Mouse (Mus musculus) brown adipose tissue, adult 24 weeks (tissue): ENCODE measurements at regions not wholly inside any gene's neighbourhood (a gene's known extent, or its start where the extent isn't known, plus 50 kb on each side); places are given as distances from the start of the nearest gene placed in this dataset.

Source experiments
- H3K27ac ChIP-seq: fragments of 200-500 bp; replicated peaks from 2 replicates; pipeline ENCODE4 v1.5.1; 2012; ENCODE audit warnings: low read depth, mild to moderate bottlenecking, low read length
- H3K4me1 ChIP-seq: fragments of 200-500 bp; 2 replicates; pipeline ENCODE4 v1.6.1; 2012; ENCODE audit warnings: low read length, mixed read lengths; ENCODE audit not compliant: control insufficient read depth, insufficient read depth, insufficient read length
- H3K4me3 ChIP-seq: fragments of 200-500 bp; 2 replicates; pipeline ENCODE4 v1.5.1; 2012; ENCODE audit warnings: low read depth, mild to moderate bottlenecking, low read length, moderate library complexity; ENCODE audit not compliant: insufficient read depth

- peak overlapping the region; percentile 90 for H3K27ac ChIP-seq
- peaks cover 4% of the 10 kb centered on the region; the same call in 1 of the 2 replicates for H3K4me1 ChIP-seq
- peak overlapping the region; percentile 66 for H3K4me3 ChIP-seq
Observed at GRCm38 (mm10) chr6:93066553-93067376, 123.5 kb upstream of the Adamts9 start.

- peak overlapping the region; percentile 66 for H3K4me3 ChIP-seq
- H3K4me1 ChIP-seq, result peaks cover 4% of the 10 kb centered on the region; the same call in 1 of the 2 replicates
- H3K27ac ChIP-seq, result peak overlapping the region; percentile 90
Observed at GRCm38 (mm10) chr6:93065917-93066552, 122.7 kb upstream of the Adamts9 start.

GRCm38 (mm10) chr6:93065366-93065765 lies 122.1 kb upstream of the Adamts9 start:
- Histone ChIP-seq H3K4me1 (peaks cover 4% of the 10 kb centered on the region; the same call in 1 of the 2 replicates), H3K4me3 (no peak overlapping the region), H3K27ac (peak overlapping the region; percentile 24; the same call in 1 of the 2 replicates)

GRCm38 (mm10) chr6:93064366-93064765 lies 121.1 kb upstream of the Adamts9 start:
- Histone ChIP-seq H3K4me3 (no peak overlapping the region), H3K27ac (no peak overlapping the region), H3K4me1 (peaks cover 4% of the 10 kb centered on the region; the same call in 1 of the 2 replicates)

GRCm38 (mm10) chr6:93061741-93062140 lies 118.4 kb upstream of the Adamts9 start:
- H3K4me1 ChIP-seq, result peaks cover 4% of the 10 kb centered on the region; the same call in 1 of the 2 replicates
- no peak overlapping the region for H3K27ac ChIP-seq
- no peak overlapping the region for H3K4me3 ChIP-seq

- no peak overlapping the region for H3K27ac ChIP-seq
- H3K4me1 ChIP-seq, result no peaks in the 10 kb centered on the region
- no peak overlapping the region for H3K4me3 ChIP-seq
Observed at GRCm38 (mm10) chr6:93045524-93045923, 102.2 kb upstream of the Adamts9 start.

- H3K4me1 ChIP-seq, result no peaks in the 10 kb centered on the region
- no peak overlapping the region for H3K4me3 ChIP-seq
- no peak overlapping the region for H3K27ac ChIP-seq
Observed at GRCm38 (mm10) chr6:93041041-93041440, 97.7 kb upstream of the Adamts9 start.

GRCm38 (mm10) chr6:93031812-93032330 lies 88.6 kb upstream of the Adamts9 start:
- H3K4me1 ChIP-seq, result no peaks in the 10 kb centered on the region
- no peak overlapping the region for H3K4me3 ChIP-seq
- no peak overlapping the region for H3K27ac ChIP-seq

- Histone ChIP-seq H3K4me1 (peaks cover 3% of the 10 kb centered on the region), H3K27ac (0 out of 2 replicates have a peak overlapping the region, but pooled peaks have one; percentile 20), H3K4me3 (no peak overlapping the region)
Observed at GRCm38 (mm10) chr6:93026068-93027022, 83.1 kb upstream of the Adamts9 start.

GRCm38 (mm10) chr6:93014534-93014933 lies 71.2 kb upstream of the Adamts9 start:
- no peak overlapping the region for H3K27ac ChIP-seq
- H3K4me3 ChIP-seq, result no peak overlapping the region
- no peaks in the 10 kb centered on the region for H3K4me1 ChIP-seq

GRCm38 (mm10) chr6:93011906-93012305 lies 68.6 kb upstream of the Adamts9 start:
- Histone ChIP-seq H3K27ac (no peak overlapping the region), H3K4me1 (no peaks in the 10 kb centered on the region), H3K4me3 (no peak overlapping the region)

GRCm38 (mm10) chr6:93004587-93005240 lies 61.4 kb upstream of the Adamts9 start:
- no peak overlapping the region for H3K4me3 ChIP-seq
- no peak overlapping the region for H3K27ac ChIP-seq
- peaks cover 5% of the 10 kb centered on the region; the same call in 1 of the 2 replicates for H3K4me1 ChIP-seq

GRCm38 (mm10) chr6:93003812-93004211 lies 60.5 kb upstream of the Adamts9 start:
- Histone ChIP-seq H3K4me3 (no peak overlapping the region), H3K4me1 (peaks cover 5% of the 10 kb centered on the region; the same call in 1 of the 2 replicates), H3K27ac (no peak overlapping the region)

- Histone ChIP-seq H3K27ac (no peak overlapping the region), H3K4me1 (0 out of 2 replicates have a peak, but pooled peaks cover 3% of the 10 kb centered on the region), H3K4me3 (no peak overlapping the region)
Observed at GRCm38 (mm10) chr6:92993647-92994046, 50.4 kb upstream of the Adamts9 start.
